Mouse (Mus musculus): Measurements from ENCODE around the gene Gm4450. TPM values are rescaled to one million over a fixed set of nuclear protein-coding genes. Genes with fewer than 3 reads are reported as not detected.
"Not testable (repeated sequence)": the region's sequence is repeated elsewhere in the genome, so short reads cannot be mapped to it uniquely, and the experiment has no call there.

The Gm4450 gene
- polyA plus RNA-seq, 1 experiment = not detected

DNA sequence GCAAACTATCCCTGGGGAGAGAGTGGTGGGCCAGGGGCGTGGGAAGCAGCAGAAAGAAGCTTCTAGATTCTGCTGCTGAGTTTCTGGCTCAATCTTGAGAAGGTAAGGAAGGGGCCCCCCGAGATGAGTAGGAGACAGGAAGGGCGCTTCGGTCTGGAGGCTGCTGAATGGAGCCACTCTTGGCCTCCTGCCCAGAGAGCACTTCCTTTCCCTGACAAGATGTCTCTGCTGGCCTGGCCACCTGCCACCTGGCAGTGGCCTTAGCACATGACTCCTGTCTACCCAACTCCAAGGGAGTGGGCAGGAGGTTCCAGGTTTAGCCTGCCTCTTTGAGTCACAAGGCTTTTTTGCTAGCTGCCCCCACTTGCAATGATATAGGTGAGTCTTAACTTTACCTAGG, 39.6 kb downstream of the Gm4450 start:
- DNase-seq (ENCODE audit: low spot score) = no peak

DNA sequence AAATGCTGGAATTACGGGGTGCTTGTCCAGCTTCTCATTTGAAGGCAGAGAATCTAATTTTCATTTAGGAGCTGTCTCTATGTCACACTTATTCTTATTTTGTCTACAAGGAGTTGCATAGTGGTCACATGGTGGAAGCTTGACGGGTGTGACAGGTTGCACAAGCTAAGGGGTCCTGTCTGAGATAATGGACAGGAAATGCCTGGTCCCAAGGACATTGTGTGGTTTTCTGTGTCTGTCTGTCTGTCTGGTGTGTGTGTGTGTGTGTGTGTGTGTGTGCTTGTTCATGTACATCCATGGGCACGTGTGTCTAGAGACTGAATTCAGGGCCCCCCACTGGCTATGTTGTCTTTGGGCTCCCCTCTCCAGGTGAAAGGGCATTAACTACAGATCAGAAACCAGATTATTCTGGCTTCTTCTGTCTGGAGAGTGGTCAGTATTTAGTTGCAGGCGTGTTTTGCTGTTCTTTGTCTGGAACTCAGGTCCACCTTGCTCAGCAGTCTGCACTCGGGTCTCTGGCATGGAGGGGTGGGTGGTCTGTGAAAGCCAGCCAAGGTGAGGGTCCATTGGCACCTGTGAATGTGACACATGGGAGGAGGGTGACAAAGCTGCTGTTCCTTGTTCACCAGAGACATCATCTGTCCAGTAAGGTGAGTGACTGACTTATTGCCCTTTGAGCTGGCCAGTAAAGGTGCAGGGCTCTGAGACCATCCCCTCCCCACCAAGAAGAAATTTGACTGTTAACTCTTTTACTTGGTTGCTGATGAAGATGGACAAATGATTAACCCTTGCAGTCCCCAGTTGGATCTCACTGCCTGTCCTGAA, 40.3 kb downstream of the Gm4450 start:
- no peak for DNase-seq (ENCODE audit: low spot score)

DNA sequence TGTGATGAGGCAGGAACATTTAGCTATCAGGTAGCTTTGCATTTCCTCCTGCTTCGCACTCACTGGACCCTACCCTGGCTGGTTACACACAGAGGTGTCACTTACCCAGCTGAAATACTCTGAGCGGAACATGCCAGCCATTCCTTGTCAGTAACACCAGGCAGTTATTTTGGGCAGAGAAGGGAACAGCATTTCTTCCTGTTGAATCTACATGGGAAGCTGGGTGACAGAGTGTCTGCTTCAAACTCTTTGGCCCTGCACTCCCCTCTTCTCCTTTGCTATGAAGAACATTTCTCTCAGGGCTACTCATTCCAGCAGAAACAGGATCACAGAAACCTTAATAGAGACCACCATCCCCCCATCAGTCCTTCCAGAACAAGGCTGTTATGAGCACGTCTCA, 42.6 kb downstream of the Gm4450 start:
- no peak for DNase-seq (ENCODE audit: low spot score)

DNA sequence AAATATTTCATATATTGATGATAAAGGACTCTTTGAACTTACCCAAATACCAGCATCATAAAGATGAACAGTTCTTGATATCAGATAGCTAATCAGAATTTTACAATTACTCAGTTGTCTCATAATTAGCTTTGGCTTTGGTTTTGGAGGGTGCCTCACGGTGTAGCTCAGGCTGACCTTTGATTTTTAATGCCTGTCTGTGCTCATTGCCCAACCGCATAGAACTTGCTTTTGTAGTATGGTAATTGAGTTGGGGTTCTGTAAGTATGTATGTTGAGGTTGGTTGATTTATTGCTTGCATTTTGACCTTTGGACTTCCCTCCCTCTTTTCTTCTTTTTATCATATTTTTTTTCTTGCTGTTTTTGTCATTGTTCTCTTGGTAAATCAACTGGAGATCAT, 43.2 kb downstream of the Gm4450 start:
- DNase-seq (ENCODE audit: low spot score) = no peak

DNA sequence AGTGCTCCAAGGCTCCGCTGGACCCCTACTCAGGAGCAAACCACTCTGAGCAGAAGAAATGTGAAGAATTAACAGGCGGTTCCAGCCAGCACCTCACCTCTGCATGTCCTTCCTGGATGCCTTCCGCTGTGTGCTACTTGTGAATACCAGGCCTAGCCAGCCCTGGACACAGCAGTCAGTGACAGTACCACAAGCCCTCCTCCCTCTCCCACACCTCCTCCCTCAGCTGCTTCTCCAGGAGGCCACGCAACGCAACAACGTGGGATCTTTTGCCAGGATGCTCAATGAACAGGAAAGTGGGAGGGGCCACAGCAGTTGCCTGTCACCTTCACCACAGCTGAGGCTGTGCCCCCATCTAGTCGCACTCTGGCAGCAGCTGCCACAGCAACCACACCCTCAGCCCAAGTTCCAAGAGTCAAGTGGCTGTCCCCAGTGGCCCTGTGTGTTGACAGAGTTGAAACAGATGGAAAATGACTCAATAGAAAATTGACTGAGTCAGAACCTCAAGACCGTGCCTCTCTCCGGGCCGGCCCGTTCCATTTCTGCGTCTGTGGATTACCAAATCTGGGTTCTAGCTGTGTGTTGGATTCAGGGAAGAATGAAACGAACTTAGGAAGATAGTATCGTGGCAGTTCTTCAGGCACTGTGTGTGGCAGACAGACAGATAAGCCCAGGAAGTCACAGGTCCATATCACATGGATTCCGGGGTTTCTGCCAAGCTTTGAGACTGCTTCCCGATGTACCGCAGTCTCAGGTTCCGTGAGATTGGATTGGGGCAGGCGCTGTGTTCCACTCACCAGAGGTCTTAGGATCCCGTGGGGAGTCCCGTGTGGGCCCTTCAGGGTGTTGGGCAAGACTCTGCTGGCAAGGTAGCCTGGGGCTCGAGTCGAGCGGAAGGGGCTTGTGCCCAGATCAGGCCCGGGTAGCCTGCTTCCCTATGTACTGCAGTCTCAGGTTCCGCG, 46.0 kb downstream of the Gm4450 start:
- DNase-seq (ENCODE audit: low spot score) = not testable (repeated sequence)

DNA sequence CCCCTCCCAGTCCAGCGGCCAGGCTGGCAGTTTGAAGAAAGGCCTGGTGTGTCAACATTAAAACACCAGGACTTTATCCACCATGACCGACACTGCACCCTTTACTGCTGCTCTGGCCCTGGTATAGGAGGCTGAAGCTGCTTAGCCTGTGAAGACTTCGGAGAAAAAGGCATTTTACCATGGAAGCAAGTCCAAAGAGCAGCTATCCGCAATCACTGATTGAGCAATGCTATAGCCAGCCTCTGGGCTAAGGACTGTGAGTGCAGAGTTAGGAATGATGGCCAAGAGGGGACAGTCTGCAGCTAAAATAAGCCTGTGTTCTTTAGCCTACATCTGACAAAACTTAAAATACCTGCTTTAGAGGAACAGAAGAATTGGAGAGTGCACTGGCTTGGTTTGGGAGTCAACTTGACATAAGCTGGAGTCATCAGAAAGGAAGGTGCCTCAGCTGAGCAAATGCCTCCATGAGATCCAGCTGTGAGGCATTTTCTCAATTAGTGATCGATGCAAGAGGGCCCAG, 49.6 kb downstream of the Gm4450 start:
- DNase-seq (ENCODE audit: low spot score) = not testable (repeated sequence)

DNA sequence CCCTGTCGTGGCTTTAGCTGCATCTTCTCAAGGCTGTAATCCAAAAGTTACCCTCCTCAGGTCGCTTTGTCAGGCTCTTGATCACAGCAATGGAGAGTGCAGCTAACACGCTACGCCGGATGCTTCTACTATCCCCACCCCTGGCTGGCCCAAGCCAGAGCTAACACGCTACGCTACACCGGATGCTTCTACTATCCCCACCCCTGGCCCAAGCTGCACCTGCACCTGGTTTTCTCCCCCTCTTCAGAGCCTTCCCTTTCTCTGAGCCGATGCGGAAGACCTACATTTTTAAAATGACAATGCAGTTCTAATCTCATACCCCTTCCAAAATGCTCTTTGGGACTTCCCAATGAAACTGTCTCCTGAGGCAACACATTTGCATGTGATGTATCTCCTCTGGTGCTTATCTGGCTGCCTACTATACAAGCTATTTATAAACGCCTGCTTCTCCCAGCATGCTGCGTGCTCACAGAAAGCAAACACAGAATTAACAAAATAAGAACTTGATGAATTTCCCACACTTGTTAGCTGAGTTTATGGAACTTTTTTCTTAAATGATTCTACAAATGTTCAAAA, 50.3 kb downstream of the Gm4450 start:
- not testable (repeated sequence) for DNase-seq (ENCODE audit: low spot score)

DNA sequence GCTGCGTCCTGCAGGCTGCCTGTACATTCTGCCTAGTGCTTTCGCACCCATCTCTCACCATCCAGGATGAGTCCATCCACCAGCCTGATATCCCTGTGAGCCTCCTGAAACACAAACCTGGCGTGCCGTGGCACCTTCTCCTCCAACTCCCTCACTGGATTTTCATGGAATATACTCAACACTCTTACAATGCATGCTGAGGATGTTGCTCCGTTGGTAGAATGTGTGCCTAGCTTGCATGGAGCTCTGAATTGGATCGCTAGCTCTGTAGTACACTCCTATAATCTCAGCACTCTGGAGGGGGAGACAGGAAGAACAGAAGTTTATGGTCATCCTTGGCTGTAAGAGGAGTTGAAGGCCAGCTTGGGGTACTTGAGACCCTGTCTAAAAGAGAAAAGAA, 51.0 kb downstream of the Gm4450 start:
- not testable (repeated sequence) for DNase-seq (ENCODE audit: low spot score)

DNA sequence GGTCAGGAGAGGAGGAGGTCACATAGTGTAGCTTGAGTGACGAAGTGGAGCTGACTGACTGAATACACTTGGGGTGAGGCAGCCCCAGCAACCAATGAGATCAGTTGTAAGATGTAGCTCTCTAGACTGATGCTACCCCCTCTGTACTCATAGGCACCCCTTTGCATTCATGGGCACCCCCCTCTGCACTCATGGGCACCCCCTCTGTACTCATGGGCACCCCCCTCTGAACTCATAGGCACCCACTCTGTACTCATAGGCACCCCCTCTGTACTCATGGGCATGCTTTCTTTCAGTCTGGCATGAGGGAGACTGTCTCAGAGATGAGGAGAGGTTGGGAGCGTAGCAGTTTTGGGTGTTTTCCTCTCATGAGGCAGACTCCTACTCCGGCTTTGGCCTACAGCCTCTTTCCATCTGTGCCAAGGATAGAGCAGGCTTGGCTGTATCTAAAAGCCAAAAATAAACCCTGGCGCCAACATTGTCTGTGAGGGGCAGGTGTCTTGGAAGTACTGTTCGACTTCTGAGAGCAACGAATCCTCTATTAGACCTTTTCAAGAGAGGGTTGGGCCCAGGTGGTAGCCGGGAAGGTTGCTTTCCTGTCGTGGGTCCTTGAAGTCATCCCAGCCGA, 52.5 kb downstream of the Gm4450 start:
- DNase-seq (ENCODE audit: low spot score) = not testable (repeated sequence)

Other genes starting within 250 kb of the Gm4450 start
- not detected in 2 replicates for gene Reg4, start 235.0 kb downstream of the Gm4450 start, polyA plus RNA-seq (2012; rRNA removed)
- 55.3 and 70.4 TPM in 2 replicates for gene Hmgcs2, start 176.7 kb downstream of the Gm4450 start, polyA plus RNA-seq (2012; rRNA removed)
- gene Phgdh, start 117.1 kb downstream of the Gm4450 start, polyA plus RNA-seq (2012; rRNA removed) = 14.2 and 15.8 TPM in 2 replicates
- 1.9 TPM in 2 replicates for gene Zfp697, start 74.7 kb downstream of the Gm4450 start, polyA plus RNA-seq (2012; rRNA removed)
- not detected in 2 replicates for gene Hsd3b4, start 53.4 kb upstream of the Gm4450 start, polyA plus RNA-seq (2012; rRNA removed)
- gene Gm10681, start 131.7 kb upstream of the Gm4450 start, polyA plus RNA-seq (2012; rRNA removed) = not detected in 2 replicates
- not detected in 2 replicates for gene Hsd3b5, start 173.1 kb upstream of the Gm4450 start, polyA plus RNA-seq (2012; rRNA removed)

Data from urinary bladder, adult 2 months (tissue).